Mouse (Mus musculus) limb, embryonic 14.5 days (tissue): ENCODE data around the gene Mfsd6. TPM values are rescaled to one million over a fixed set of nuclear protein-coding genes. Genes with fewer than 3 reads are reported as not detected.

ENCODE experiments used
- ATAC-seq: fragments of 200-750 bp; cut with Nextera tagmentation; 2 replicates; pipeline ENCODE4 v1.8.0; 2017; ENCODE audit warnings: low read depth, moderate number of reproducible peaks, moderate TSS enrichment; ENCODE audit not compliant: low FRiP score
- DNase-seq: peaks from one replicate; pipeline ENCODE4 v3.0.0-alpha.2; 2015; ENCODE audit warnings: low spot score
- H3K27ac ChIP-seq: fragments of 300-500 bp; sonication (generic); replicated peaks from 2 replicates; pipeline ENCODE4 v1.5.1; 2014; ENCODE audit warnings: low read depth, mild to moderate bottlenecking, low read length, moderate library complexity, mixed read lengths
- H3K27me3 ChIP-seq: fragments of 300-500 bp; sonication (generic); 2 replicates; pipeline ENCODE4 v1.6.1; 2014; ENCODE audit warnings: low read length, mixed read lengths; ENCODE audit not compliant: control insufficient read depth, insufficient read depth
- H3K36me3 ChIP-seq: fragments of 300-500 bp; sonication (generic); 2 replicates; pipeline ENCODE4 v1.6.1; 2014; ENCODE audit warnings: mild to moderate bottlenecking, low read length, moderate library complexity, mixed read lengths; ENCODE audit not compliant: control insufficient read depth, insufficient read depth
- H3K4me1 ChIP-seq: fragments of 300-500 bp; sonication (generic); 2 replicates; pipeline ENCODE4 v1.6.1; 2014; ENCODE audit warnings: antibody characterized with exemption, low read length, mixed read lengths; ENCODE audit not compliant: control insufficient read depth, insufficient read depth
- H3K4me2 ChIP-seq: fragments of 300-500 bp; sonication (generic); replicated peaks from 2 replicates; pipeline ENCODE4 v1.6.1; 2014; ENCODE audit warnings: low read depth, mild to moderate bottlenecking, low read length, moderate library complexity; ENCODE audit not compliant: severe bottlenecking
- H3K4me3 ChIP-seq: fragments of 300-500 bp; sonication (generic); replicated peaks from 2 replicates; pipeline ENCODE4 v1.5.1; 2014; ENCODE audit warnings: low read length
- H3K9ac ChIP-seq: fragments of 300-500 bp; sonication (generic); 2 replicates; pipeline ENCODE4 v1.6.1; 2014; ENCODE audit warnings: mild to moderate bottlenecking, low read depth, low read length, moderate library complexity; ENCODE audit not compliant: severe bottlenecking
- H3K9me3 ChIP-seq: fragments of 300-500 bp; sonication (generic); 2 replicates; pipeline ENCODE4 v1.6.1; 2016; ENCODE audit warnings: low read length; ENCODE audit not compliant: control insufficient read depth
- POLR2A ChIP-seq: fragments of 200-500 bp; IDR thresholded peaks from 2 replicates; pipeline ENCODE4 v1.8.0; 2012; ENCODE audit warnings: inconsistent platforms, mild to moderate bottlenecking, moderate library complexity, borderline replicate concordance; ENCODE audit not compliant: insufficient read depth, insufficient read length; ENCODE audit errors: extremely low read depth
- WGBS: fragments of 180-500 bp; shearing (Covaris S2); extraction: QIAGEN DNeasy Blood & Tissue Kit; methylation state at CpG from one replicate; pipeline ENCODE4 v1.1.7; 2014; 5-methylcytosine and 5-hydroxymethylcytosine counted together
- polyA plus RNA-seq, 2 experiments: library from polyadenylated mRNA; depleted of rRNA in 1 of 2; stranded (reverse) in 1 of 2; unstranded in 1 of 2; fragments of >200 nt; fragmentation: Nextera tagmentation in 1 of 2; extraction: Ambion mirVana in 1 of 2; gene quantifications; 2 replicates each; pipeline versions ENCODE4 v1.2.1 to v1.2.3; 2012 to 2014

Mfsd6 gene
- polyA plus RNA-seq, 2 experiments = 2.6 to 3.0 TPM

DNA sequence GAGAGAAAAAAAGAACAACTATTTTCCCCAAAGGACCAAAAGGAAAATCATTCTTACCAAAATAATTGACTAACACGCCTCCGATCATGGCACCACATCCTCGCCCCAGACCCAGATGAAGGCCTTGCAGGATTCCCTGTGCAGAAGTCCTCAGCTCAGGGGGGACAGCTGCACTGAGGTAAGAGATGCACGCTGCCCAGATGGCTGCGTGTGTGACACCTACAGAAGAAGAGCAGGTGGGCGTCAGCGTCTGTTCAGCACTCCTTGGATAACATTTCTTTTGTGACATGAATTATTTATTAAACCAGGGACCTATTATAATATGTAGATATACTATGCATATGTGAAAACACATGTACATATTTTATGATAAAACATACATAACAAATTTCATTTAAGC, 64.0 kb downstream of the Mfsd6 start:
- ATAC-seq (no peak), DNase-seq (no peak)
- WGBS = 90% methylated on average over 7 of the region's 7 CpGs
- Histone ChIP-seq H3K4me1 (peaks cover 5% of the 10 kb centered on the region; the same call in 1 of the 2 replicates), H3K4me2 (no peak overlapping the region), H3K9me3 (no peaks in the 10 kb centered on the region), H3K4me3 (no peak overlapping the region), H3K27ac (no peak overlapping the region), H3K9ac (no peak overlapping the region), H3K36me3 (no peaks in the 10 kb centered on the region), H3K27me3 (no peaks in the 10 kb centered on the region)
- no peak for TF ChIP-seq POLR2A

DNA sequence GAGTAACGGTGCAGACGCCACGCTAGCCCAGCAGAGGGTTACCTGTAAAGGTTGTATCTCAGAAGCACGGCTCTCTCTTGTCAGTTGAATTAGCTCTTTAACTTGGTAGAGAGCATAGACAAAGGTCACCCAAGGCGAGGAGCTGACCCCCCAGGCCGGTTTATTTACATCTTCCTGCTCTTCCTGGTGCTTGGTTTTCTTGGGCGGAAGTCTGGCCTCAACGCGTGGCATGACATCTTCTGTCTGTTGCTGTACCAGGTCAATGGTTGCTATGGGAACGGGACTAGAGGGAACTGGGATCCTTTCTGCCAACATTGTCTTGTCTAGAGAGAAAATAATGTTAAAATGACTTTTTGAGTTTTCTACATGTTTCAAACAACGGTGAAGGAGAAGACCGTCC, 66.5 kb downstream of the Mfsd6 start:
- WGBS = 69% methylated on average over 12 of the region's 12 CpGs
- no peak overlapping the region for H3K27ac ChIP-seq
- ATAC-seq = no peak

DNA sequence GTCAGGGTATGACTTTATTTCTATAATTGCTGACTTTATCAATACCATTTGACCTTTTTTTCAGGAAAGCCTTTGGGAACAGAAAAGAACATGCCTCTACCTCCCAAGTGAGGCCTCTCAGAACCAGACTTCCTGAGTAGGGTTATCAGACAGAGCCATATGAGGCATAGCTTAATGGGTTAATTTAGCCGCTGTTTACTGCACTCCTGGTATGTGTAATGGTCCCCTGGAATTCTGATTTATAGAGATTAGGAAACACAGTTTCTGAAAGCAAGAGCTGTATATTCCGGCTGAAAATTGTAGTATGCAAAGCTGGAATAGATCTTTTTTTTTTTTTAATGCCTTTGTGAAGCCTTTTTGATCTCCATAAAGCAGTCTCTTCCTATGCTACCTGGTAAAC, 67.0 kb downstream of the Mfsd6 start:
- ATAC-seq (no peak), DNase-seq (no peak)
- no peak for TF ChIP-seq POLR2A

More for the DNA sequence above, 66.5 kb downstream of the Mfsd6 start:
- no peak for DNase-seq
- TF ChIP-seq POLR2A = no peak
- Histone ChIP-seq H3K4me3 (no peak overlapping the region), H3K9ac (no peak overlapping the region), H3K27me3 (no peaks in the 10 kb centered on the region), H3K9me3 (no peaks in the 10 kb centered on the region), H3K4me2 (no peak overlapping the region), H3K4me1 (peaks cover 5% of the 10 kb centered on the region; the same call in 1 of the 2 replicates), H3K36me3 (no peaks in the 10 kb centered on the region)

DNA sequence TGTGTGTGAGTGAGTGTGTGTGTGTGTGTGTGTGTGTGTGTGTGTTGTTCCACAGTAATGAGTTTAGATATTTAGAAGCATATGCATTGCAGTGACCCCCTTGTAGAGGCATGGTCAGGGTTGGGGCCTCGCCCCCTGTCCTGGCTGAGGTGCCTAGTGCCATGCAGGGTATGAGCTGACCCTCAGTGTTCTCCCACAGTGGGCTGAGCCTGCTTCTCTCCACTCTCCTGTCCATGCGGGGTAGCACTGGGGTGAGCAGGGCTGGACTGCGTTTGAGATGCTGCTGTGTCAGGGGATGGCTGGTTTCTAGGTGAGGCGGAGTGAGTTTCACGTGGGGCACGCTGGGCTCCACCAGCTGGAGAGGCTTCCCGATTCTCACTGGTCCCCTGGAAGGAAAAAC, 69.1 kb downstream of the Mfsd6 start:
- 78% methylated on average over 7 of the region's 7 CpGs for WGBS
- no peak overlapping the region for H3K4me2 ChIP-seq
- H3K27me3 ChIP-seq = no peaks in the 10 kb centered on the region
- no peak overlapping the region for H3K27ac ChIP-seq
- TF ChIP-seq POLR2A = no peak
- DNase-seq = no peak
- peaks cover 8% of the 10 kb centered on the region; the same call in 1 of the 2 replicates for H3K4me1 ChIP-seq
- no peak for ATAC-seq
- no peaks in the 10 kb centered on the region for H3K9me3 ChIP-seq
- H3K4me3 ChIP-seq = no peak overlapping the region
- no peak overlapping the region for H3K9ac ChIP-seq
- no peaks in the 10 kb centered on the region for H3K36me3 ChIP-seq

More for the DNA sequence above, 67.0 kb downstream of the Mfsd6 start:
- Histone ChIP-seq H3K27me3 (no peaks in the 10 kb centered on the region), H3K4me1 (peaks cover 5% of the 10 kb centered on the region; the same call in 1 of the 2 replicates), H3K4me3 (no peak overlapping the region), H3K36me3 (no peaks in the 10 kb centered on the region), H3K27ac (no peak overlapping the region), H3K4me2 (no peak overlapping the region), H3K9ac (no peak overlapping the region), H3K9me3 (no peaks in the 10 kb centered on the region)
- WGBS = 29% methylated on average over 2 of the region's 2 CpGs

DNA sequence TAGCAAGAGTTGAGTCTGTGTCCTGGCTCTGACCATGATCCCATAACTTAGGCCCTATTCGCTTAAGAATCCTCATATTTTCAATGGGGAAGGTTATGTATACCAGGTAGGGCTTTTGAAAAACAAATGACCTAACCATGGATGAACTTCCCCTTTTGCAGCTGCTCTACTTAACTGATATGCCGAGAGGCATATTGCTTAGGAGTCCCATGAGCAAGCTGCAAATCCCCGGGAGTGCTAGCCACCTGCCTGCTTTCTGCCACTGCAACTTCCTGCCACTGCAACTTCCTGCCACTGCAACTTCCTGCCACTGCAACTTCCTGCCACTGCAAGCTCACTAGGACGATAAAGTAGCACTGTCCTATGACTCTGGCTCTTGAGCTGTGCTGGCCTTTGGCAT, 72.1 kb downstream of the Mfsd6 start:
- 79% methylated on average over 4 of the region's 4 CpGs for WGBS
- TF ChIP-seq POLR2A = no peak
- H3K9me3 ChIP-seq = no peaks in the 10 kb centered on the region
- H3K9ac ChIP-seq = no peak overlapping the region
- ATAC-seq (no peak), DNase-seq (no peak)
- H3K36me3 ChIP-seq = peaks cover 2% of the 10 kb centered on the region
- peaks cover 5% of the 10 kb centered on the region; the same call in 1 of the 2 replicates for H3K4me1 ChIP-seq
- no peak overlapping the region for H3K4me2 ChIP-seq
- no peak overlapping the region for H3K4me3 ChIP-seq
- H3K27me3 ChIP-seq = no peaks in the 10 kb centered on the region
- H3K27ac ChIP-seq = no peak overlapping the region

DNA sequence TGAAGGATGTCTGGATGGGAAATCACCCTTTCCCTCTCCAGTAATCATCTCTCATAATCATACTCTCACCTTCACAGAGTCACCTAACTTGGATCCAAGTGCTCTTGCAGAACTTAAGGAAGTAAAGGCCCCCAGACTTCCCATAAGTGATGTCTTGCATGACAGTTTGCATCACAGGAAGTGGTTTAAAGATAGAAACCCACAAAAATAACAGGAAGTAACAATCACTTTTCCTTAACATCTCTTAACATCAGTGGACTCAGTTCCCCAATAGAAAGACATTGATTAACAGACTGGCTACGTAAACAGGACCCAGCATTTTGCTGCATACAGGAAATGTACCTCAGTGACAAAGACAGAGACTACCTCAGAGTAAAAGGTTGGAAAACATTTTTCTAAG, 73.9 kb downstream of the Mfsd6 start:
- Histone ChIP-seq H3K27ac (0 out of 2 replicates have a peak overlapping the region, but pooled peaks have one; percentile 19), H3K4me1 (0 out of 2 replicates have a peak, but pooled peaks cover 4% of the 10 kb centered on the region), H3K27me3 (no peaks in the 10 kb centered on the region), H3K36me3 (peaks cover 7% of the 10 kb centered on the region), H3K4me2 (no peak overlapping the region), H3K9me3 (no peaks in the 10 kb centered on the region), H3K4me3 (no peak overlapping the region), H3K9ac (no peak overlapping the region)
- ATAC-seq = no peak
- no peak for DNase-seq
- WGBS = 69% methylated on average over 1 of the region's 1 CpGs
- no peak for TF ChIP-seq POLR2A
